Mouse (Mus musculus) CD4-positive helper T cell, adult 2 months (primary cell): Measurements from ENCODE around the gene Cd47.

ENCODE experiments used
- DNase-seq: peaks from one replicate; pipeline ENCODE4 v3.0.0-alpha.2; 2012; ENCODE audit warnings: low read depth, missing footprints, low spot score

Cd47 gene

DNA sequence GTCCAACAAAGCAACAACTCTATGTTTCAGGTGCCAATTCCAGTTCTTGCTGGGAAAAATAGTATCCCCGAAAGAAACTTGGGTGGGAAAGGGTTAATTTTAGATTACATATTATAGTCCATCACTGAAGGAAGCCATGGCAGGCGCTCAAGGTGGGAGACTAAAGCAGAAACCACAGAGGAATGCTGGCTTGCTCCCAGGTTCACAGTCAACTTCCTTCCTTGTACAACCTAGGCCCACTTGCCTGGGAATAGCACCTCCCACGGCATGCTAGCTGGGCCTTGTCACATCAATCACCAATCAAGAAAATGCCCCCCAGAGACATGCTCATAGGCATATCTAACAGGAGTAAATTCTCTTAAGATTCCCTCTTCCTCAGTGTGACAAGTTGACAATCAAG is 32.0 kb downstream of the Cd47 start:
- no peak for DNase-seq

GRCm38 (mm10) chr16:49834130-49834693 is 33.9 kb downstream of the Cd47 start:
- no peak for DNase-seq

GRCm38 (mm10) chr16:49836634-49837164 is 36.4 kb downstream of the Cd47 start:
- peak; percentile 28 for DNase-seq

DNA sequence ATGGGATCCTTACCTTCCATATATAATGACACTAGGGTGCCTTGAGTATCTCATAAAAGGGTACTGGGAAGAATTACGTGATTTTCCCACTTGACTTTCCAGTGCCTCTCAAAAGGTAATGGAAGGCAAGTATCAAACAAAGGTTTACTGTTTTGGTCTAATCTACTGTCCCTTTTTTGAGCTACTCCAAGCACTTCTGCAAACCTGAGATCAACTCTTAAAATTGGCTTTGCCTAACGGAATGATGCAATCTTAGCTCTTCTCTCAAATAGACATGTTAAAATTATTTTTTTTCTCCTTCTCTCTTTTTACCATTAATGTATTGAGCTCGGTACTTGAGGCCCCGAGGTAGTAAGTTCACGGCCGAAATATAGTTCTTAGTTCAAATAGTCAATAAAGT is 38.6 kb downstream of the Cd47 start:
- no peak for DNase-seq

DNA sequence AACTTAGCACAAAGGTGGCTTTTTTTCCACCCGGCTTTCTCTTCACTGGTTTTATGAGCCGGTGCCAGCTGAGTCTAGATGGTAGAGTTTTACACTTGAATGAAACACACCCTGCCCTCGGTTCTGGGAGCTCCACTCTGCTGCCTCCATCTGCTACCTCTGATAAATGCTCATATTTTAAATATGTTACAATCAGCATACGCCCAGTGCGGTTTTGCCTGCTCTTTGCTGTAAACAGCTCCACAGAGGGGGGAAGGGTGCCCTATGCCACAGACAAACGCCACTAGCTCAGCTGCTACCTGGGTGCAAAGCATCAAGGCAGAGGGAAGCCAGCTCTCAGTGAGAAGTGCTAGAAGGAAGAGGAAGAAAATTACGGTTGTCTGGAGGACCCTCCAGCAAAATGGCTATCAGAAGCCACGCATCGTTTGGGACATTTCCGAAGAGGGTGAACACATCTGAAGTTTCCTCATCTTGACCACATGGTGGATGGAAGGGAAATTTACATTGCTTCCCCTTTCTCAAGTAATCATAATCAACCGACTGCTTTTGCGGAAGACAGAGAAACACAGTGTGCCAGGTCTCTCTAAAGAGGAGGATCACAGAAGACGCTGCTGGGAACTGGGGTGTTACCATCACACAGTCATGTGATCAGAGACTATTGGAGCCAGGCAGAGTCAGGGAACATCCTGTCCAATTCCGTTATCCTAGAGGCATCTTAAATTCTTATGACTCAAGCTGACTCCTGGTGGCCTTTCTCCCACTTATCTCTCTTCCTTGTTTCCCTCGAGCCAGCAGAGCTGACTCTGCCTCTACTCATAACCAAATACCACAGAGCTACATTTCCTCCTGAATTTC is 39.6 kb downstream of the Cd47 start:
- DNase-seq = peak; percentile 91

DNA sequence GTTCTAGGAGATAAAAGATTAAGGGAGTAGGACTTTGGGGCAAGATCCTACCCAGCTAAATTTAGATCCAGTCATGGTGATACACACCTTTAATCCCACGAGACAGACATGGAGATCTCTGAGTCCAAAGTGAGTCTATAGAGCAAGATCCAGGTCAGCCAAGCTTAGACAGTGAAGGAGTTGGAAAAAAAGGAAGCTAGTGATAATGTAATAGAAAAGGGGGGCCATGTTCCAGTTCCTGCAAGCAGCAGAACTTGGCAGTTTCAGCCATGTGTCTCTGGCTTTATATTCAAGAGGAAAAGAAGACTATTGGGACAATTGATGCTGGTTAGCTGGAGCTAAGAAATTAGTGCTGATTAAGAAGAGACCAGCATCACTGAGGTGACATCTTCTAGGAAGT is 43.4 kb downstream of the Cd47 start:
- no peak for DNase-seq

- no peak for DNase-seq
These were observed 47.1 kb downstream of the Cd47 start for GRCm38 (mm10) chr16:49847224-49848003.

DNA sequence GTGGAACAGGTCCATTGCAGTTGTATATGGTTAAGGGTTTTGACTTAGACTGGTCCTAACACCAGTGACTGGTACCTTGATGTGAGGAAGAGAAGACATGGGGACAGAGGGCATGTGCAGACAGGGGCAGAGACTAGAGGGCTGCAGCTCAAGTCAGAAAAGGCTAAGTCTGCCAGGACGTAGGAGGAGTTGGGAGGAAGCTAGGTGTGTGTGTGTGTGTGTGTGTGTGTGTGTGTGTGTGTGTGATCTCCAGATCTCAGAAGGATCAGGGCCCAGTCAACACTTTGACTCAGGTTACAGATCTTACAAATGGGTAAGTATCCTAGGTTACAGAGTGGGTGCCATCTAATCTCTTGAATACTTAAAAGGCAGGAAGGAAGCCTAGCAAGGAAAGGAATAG is 48.3 kb downstream of the Cd47 start:
- peak; percentile 65 for DNase-seq

DNA sequence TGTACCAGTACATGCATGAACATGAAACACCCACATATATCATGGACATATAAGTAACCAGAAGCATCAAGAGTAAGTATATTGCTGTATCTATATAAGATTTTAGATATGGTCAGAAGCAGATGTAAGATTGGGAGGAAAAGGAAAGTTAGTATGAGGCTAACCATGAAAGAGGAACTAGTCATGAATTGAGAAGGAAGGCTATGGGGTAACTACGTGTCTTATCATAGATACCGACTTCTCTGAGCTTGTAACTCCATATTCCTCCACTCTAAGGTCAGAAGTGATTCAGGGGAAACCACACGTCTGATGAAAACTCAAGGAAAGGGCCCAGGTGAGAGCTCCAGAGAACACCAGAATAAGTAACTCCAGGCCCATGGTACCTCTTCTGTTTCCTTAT is 52.6 kb downstream of the Cd47 start:
- DNase-seq = no peak

- no peak for DNase-seq
These were observed 53.3 kb downstream of the Cd47 start for GRCm38 (mm10) chr16:49853633-49854032.

DNA sequence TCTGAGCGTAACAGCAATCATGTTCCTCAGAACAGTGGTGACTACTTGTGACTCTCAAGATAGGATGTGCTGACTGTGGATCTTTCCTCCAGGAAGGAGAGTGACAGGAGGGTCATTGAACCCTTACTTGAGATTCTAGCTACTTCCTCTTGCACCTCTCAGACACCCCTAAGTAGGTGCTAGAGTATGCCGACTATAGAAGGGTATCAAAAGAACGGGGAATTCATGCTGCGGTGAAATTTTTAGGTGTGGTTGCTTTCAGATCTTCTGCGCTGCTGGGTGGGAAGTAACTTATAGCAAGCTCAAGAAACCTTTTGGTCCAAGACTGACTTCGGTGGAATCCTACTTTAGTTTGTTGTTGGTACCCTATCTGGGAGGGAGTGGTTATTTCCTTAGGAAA is 53.9 kb downstream of the Cd47 start:
- DNase-seq = peak; percentile 87

- DNase-seq = peak; percentile 91
These were observed 54.9 kb downstream of the Cd47 start for GRCm38 (mm10) chr16:49854931-49855835.

DNA sequence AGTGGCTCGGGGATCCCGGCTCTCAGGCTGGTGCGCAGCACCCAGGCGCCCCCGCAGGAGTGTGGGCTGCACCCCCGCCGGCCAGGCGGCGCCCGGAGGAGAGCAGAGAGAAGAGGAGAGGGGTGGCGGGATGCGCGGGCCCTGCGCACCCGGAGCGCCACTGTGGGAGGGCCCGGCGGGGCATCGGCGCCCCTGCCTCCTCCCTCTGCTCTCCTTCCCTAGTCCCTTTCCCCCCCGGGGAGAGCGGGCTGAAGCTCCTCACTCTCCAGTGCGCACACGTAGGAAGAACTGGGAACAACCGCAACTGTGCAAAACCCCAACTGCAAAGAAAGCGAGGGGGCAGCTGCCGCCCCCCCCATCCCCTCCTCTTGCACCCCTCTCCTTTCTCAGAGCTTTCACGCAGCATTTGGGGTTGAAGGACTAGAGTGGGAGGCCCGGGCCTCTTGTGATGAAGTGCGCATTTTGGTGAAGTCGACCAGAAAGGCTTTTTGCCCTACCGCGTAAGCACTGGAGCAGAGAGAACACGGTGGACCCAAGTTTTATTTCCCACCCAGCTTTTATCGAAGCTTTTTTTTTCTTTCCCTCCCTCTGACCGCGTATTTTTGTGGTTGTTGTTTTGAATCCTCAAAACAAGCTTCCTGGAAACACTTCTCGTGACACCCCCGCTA is 55.6 kb downstream of the Cd47 start:
- peak; percentile 74 for DNase-seq

DNA sequence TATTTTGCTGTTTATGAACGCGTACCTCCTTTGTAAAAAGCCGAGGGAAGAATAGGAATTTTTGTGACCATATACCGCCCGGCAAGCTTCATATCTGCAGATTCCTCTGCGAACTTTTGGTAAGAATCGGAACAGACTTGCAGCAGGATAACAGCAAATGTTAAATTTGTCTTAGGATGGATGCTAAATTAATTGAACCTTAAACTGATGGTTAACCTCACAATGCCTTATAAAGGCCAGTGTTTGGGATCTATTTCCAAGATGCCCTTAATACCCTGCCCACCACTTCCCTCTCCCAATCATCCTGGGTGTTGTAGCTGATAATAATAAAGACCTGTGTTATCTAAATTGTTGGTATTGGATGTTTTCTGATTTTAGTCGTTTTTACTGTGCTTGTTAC is 56.3 kb downstream of the Cd47 start:
- no peak for DNase-seq

DNA sequence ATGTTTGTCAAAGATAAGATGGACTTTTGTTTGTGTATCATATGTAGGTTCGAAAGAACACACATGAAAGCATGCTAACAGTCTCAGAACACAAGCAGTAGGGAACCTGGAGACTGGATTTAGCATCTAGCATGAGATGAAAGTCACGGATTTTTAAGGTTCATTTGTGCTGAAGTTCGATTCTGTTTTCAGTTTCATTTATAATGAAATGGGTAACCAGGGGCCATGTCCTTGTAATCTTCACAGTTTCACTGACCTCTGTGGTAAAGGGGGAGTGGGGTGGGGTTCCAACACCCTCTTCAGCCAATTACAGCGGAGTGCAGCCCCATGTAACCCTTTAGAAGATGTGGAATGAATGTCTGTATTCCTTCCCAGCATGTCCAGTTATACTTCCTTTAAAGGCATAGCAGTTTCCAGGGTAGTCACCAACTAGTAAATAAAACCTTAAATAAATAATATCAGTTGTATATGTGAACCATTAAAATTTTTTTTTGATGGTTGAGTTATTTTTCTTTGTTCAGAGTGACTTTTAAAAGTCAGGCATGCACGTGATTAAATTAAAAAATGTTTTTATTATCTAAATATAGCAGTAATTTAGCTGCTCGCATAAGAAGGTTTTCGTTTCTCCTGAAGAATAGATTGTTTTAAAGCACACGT is 57.3 kb downstream of the Cd47 start:
- DNase-seq = peak; percentile 52

DNA sequence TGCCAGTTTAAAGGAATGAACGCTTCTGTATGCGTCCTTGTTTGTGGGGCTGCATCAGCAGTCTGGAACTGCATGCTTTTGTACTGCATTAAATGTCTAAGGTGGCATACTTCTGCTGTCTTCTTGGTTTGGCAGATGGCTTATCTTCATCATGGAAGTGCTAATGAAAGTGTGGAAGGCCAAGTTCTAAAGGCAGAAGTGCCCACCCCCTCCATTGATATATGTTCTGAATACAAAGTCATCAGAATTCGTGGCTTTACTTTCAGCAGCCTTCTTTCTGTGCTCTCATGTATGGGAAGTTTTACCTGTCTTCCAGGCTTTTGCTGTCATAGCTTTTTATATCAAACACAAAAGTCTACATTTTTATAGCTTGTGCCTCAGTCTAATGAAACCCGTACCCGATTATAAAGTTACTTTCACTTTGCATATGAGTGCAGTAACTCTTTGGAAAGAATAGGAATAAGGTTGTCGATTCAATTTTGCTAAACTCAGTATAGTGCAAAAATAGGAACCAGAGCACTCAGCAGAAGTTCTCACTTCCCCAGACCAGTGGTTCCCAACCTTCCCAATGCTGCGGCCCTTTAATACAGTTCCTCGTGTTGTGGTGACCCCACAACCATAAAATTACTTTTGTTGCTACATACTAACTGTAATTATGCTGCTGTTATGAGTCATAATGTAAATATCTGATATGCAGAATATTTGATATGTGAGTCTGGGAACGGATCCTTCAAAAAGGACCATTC is 58.0 kb downstream of the Cd47 start:
- peak; percentile 32 for DNase-seq

- peak; percentile 54 for DNase-seq
These were observed 58.8 kb downstream of the Cd47 start for GRCm38 (mm10) chr16:49858907-49859853.

GRCm38 (mm10) chr16:49861986-49862385 is 61.7 kb downstream of the Cd47 start:
- DNase-seq = no peak
